Mouse (Mus musculus) cerebellum, postnatal 36 days (tissue): ENCODE measurements around the gene Gm32717.
A peak's percentile ranks its signal among the peaks of the same experiment; 100 is the strongest.
"Not testable (repeated sequence)": the region's sequence is repeated elsewhere in the genome, so short reads cannot be mapped to it uniquely, and the experiment has no call there.

ENCODE experiments used
- DNase-seq, 2 experiments: peaks; one replicate each; pipeline ENCODE4 v3.0.0; 2021 to 2022; ENCODE audit warnings: mixed read lengths in 2 of 2

Gene Gm32717

DNA sequence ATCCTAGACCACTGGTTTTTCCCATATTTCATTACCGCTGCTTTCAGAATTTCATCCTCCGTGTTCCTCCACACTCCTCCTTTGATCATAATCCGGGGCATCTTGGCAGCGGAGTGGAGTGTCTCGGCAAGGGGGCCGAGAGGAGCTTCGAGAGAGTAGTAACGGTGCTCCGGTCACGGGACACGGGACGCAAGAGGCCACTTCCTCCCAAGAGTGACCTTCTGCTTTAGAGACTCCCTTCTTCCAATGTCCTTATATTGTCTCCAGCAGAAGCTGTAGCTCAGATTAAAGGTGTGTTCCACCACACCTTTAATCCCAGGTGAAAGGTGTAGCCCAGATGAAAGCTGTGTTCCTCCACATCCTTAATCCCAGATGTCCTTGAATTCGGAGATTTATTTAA is at the start of gene Gm32717:
Gene Gm32717 (minus strand): TSS at position 101 of the 400 bp plus-strand sequence.
- not testable (repeated sequence) for DNase-seq

DNA sequence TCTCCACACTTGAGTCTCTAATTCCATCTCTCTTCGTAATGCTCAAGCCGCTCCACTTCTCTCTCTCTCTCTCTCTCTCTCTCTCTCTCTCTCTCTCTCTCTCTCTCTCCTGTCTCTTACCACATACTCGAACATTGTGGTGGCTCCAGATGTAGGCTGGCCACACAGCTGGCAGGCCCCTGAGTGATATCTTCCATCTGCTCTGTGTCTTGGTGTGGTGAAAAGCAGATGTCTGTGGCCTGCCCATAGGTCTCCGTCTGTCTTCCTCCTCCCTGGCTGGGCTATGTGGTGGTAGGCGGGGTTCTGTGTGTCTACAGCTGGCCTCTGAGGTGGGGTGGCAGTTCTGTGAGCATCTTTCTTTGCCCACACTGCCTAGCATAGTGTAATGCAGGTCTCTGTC is 42.4 kb upstream of the Gm32717 start:
- DNase-seq: not testable (repeated sequence)

DNA sequence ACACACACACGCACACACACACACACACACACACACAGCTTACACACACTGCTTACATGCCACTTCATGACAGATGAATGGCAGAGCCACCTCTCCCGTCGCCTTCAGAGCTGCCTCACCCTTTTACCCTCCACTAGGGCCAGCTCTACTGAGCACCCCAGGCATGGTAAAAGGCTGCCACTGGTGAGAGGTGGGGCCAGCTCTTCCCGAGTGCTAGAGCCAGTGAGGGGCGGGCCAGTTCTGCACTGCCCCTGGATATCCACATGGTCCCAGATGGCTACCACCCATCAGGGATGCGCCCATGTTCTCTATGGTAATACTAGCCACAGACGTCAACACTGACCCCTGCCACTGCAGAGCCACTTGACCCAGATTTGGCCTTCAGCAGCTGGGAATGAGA is 42.0 kb upstream of the Gm32717 start:
- not testable (repeated sequence) for DNase-seq

DNA sequence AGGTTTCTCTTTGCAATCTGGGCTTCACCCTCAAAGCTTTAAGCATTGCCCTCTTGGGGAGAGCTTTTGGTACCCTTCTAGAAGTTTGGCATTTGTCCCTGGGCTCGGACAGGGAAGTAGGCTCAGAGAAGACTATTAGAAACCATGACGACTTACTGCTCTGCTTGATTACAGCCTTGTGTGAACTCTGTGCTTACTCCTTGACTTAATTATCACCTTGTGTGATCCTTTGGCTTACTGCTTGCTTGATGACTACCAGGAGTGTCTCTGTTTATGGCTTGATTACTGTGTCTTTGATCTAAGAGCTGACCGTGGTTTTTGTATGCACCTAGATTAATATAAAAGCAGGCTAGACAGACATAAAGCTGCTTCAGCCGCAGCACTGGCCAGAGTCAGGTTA is 37.5 kb upstream of the Gm32717 start:
- DNase-seq: not testable (repeated sequence)

DNA sequence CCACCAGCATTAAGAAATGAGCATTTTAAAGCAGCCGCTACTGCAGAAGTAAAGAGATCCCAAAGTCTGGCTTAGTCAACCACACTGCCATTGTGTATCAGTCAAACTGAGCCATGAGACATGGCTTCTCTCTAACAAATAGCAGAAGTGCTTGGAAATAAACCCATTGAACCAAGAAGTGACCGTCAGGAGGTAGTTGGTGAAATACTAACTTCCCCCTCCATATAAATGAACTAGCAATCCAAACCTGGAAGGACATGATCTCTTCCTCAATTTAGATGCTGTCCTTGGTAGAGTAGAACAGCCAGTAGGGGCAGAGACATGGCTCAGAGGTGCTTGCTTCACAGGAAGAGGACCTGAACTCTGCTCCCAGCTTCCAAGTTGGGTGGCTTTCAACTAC is 30.8 kb upstream of the Gm32717 start:
- not testable (repeated sequence) for DNase-seq

DNA sequence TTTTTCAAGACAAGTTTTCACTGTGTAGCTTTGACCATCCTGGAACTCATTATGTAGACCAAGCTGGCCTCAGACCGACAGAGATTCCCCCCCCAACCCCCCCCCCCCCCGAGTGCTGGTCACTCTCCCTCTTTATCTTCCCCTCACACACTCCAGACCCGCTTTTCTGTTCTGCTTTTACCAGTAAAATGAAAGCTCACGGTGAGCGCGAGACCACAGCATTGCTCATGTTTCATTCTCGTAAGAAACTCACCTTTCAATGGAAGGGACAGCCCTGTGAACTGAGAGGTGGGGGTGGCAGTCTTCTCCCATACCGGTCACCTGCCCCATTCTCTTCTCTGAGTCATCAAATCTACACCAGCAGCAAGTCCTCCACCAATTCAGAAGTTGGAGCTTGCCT is 28.2 kb upstream of the Gm32717 start:
- not testable (repeated sequence) for DNase-seq

DNA sequence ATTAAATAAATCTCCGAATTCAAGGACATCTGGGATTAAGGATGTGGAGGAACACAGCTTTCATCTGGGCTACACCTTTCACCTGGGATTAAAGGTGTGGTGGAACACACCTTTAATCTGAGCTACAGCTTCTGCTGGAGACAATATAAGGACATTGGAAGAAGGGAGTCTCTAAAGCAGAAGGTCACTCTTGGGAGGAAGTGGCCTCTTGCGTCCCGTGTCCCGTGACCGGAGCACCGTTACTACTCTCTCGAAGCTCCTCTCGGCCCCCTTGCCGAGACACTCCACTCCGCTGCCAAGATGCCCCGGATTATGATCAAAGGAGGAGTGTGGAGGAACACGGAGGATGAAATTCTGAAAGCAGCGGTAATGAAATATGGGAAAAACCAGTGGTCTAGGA is 17.8 kb upstream of the Gm32717 start, which contains the start of gene Gm32802:
Gene Gm32802 (plus strand): TSS at position 301 of the 400 bp plus-strand sequence.
- not testable (repeated sequence) for DNase-seq

DNA sequence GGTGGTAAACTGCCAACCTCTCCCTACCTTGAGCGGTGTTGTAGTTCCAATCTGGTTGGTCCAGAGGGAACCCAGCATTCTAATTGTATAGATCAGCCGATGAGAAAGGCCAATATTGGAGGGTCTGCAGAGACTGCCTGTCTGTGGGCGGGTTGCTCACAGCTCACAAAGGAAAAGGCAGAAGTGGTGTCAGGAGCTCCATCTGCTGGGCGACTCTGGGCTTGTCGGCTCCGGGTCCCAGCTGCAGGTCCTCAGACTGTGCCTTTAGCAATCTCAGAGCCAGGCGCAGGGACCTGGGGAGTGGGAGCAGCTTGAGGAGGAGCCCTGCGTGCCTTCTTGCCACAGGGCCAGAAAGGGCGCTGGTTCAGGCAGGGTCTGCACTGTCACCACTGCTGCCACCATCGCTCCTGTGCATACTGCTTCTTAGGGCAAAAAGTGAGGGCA is 10.3 kb upstream of the Gm32717 start:
- DNase-seq: peak; percentile 7 to 11

DNA sequence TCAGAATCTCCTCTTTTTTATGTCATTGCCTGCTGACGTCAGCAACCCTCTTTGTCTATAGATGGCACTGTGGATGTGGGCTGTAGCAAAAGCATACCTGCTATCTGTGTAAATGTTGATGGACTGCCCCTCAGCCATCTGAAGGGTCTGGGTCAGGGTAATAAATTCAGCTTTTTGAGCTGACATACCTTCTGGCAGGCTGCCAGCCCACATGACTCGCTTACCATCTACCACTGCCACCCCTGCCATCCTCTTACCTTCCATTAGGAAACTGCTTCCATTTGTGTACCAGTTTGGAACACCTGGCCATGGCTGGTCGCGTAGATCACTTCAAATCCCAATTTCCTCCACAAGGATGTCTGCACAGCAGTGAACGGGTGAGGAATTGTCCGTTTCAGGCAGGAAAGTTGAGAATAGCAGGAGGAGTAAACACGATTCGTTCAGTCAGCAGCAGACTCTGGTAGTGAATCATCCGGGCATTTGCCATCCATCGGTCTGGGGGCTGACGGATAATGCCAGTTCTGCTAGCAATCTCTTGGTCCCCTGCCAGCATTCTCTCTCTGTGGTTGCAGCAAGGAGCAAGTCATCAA is 8.5 kb upstream of the Gm32717 start:
- DNase-seq: peak in 1 of 2 experiments; percentile 5

DNA sequence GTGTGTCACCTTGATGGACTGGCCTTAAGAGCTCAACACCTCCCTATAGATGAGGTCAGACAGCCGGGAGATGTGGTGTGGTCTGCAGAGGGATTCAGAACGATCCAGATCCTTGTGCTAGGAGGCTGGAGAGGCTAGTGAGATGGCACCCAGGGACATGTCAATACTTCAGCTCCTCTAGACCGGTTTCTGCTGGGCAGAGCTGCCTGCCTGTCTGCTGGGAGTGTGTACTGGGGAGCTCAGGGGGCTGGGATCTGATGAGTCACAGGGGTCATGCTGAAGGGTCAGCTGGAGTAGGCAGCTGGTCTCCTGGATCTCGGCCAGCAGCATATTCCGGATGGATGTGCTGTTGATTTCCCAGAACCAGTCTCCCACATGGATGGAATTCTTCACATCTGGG is 8.0 kb downstream of the Gm32717 start:
- not testable (repeated sequence) for DNase-seq

DNA sequence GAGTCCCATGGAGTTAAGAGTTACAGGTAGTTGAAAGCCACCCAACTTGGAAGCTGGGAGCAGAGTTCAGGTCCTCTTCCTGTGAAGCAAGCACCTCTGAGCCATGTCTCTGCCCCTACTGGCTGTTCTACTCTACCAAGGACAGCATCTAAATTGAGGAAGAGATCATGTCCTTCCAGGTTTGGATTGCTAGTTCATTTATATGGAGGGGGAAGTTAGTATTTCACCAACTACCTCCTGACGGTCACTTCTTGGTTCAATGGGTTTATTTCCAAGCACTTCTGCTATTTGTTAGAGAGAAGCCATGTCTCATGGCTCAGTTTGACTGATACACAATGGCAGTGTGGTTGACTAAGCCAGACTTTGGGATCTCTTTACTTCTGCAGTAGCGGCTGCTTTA is 13.0 kb downstream of the Gm32717 start:
- DNase-seq: not testable (repeated sequence)

DNA sequence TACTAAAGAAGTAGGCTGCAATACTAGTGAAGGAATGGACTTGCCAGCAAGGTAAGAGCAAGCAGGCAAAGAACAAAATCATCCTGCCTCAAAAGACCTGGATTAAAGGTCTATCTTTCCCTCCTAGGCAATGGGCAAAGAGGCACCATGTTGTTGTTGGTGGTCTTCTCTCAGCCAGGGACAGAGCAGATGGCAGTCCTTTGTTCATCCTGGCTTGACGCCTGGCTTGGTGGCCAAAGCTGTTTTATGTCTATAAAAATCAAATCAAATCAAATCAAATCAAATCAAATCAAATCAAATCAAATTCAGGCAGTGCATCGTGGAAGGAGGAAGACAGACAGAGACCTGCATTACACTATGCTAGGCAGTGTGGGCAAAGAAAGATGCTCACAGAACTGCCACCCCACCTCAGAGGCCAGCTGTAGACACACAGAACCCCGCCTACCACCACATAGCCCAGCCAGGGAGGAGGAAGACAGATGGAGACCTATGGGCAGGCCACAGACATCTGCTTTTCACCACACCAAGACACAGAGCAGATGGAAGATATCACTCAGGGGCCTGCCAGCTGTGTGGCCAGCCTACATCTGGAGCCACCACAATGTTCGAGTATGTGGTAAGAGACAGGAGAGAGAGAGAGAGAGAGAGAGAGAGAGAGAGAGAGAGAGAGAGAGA is 24.7 kb downstream of the Gm32717 start:
- DNase-seq: not testable (repeated sequence)

DNA sequence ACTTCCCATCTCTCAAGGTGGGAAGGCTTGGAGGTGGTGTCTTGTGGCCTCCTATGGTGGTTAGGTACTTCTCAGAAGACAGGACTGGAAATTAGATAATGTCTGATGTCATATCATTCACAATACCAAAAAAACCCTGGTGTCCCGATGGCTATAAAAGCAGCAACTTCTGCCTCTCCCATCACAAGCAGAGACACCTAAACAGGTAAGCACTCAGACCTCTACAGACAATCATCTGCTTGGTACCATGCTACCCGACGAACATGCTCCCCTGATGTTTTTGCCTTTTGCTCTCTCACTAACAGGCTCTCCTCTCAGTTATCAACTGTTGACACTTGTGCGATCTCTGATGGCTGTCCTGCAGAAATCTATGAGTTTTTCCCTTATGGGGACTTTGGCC is 35.9 kb downstream of the Gm32717 start, which contains the start of gene Il22:
Gene Il22 (plus strand): TSS at position 301 of the 400 bp plus-strand sequence.
- DNase-seq: no peak

DNA sequence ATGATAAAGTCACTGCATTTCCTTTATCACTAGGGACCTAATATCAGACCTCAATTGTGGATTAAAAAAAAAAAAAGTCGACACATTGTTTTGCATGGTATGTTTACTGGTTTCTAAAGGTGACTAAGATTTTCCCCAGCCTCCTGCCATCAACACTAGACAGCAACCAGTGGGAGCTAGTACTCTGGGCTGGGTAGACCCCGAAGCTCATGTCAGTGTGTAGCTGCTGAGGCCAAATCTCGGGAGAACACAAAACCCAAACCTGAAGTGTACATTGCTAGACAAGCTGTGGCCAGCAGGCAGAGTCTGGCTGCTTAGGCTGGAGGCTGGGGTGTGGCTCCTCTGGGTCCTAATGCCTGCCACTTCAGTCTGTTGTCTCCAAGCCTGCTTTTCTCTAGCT is 45.4 kb downstream of the Gm32717 start:
- DNase-seq: not testable (repeated sequence)
